Mouse (Mus musculus): ENCODE data around the gene Ankrd1.

Ankrd1 gene

DNA sequence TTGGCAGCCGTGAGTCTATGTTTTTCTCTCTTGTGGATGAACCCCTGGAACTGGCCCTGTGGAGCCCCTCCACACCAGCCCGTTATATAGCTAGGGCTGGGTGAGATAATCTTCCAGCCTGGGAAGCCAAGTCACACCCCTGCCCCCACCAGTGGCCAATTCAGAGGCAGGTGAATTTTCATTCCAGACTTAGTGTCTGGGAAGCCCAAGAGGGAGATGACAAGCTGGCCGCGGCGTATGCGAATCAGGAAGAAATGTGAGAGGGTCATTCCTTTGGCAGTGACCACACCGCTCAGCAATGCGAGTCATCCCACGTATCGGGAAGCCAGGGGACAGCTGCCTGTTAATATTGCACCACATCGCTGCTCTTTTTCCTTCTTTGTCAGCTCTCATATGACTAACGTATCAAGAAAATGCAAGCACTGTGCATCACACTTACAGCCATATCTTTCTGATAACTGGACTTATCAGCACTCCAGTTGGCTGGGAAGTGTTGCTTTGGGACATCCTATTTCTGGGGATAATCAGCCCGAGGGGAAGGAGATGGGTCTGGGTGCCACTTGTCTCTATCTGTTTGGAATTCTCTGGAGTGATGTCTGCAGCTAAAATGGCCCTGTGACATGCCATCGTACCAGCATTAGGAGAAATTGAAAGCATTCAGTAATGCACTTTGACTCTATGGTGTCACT lies at the start of gene Ankrd1:
Ankrd1 (minus strand) TSS at position 317 of the 689 bp plus-strand sequence.
- no peak for DNase-seq (ENCODE audit: low spot score in 2 of 2)

DNA sequence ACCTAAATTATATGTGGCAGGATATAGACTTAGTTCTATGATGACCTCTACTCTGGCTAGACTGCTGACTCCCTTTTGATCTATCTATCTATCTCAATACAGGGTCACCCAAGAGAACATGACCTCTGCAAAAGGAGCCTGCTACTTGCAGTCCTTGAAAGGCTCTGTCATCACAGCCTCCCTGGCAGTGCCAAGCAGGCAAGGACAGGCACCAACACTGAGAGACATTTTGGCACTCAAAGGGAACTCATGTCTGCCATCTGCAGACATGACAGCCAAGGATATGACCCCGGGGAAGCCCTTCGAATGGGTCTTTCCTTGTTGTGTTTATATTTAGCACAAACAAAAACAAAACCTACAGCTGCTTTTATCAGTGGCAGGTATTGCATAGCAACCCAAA lies 49.2 kb upstream of the Ankrd1 start:
- no peak for DNase-seq (ENCODE audit: low spot score in 2 of 2)

DNA sequence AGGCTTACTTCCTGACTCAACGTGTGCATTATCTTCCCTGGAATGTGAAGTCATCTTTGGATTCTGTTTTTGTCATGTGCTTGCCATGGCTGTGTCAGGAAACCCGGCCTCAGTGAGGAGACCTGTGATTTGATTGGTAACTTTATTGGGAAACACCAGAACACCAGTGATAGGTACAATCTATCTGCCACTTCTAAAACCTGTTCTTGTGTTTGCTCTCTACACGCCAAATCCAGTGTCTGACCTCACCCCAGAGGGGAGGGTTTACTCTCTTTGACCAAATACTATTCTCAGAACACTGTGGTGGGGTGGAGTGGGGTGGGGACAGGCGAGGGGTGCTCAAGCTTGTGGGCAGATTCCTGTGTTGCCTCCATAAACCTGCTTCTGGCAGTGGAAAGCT lies 48.2 kb upstream of the Ankrd1 start:
- DNase-seq (ENCODE audit: low spot score in 2 of 2), result no peak

DNA sequence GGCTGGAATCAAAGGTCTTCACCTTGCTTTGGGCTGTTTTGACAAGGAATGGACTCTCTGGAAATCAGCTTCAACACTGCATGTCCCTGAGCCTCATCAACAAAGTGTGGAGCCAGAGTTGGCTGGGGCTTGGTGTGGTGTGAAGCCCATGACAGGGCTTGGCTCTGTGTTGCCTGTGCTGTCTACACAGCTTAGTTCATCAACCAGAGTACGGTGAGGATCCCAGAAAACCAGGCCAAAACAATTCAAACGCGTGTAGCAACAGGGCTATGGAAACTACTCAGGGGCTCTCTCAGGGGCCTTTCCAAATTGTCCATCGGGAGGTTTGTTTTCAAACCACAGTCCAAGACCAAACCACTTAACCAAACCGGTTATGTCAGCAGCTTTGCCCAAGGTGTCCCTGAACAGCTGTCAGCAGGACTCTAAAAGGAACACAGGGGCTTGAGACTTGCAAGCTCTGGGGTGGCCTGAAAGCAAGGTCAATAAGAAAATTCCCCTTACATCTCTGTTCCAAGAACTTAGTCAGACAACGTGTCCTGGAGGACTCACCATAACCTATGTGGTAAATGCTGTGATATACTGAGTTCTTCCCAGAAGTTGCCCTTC lies 47.5 kb upstream of the Ankrd1 start:
- DNase-seq (ENCODE audit: low spot score in 2 of 2), result no peak

DNA sequence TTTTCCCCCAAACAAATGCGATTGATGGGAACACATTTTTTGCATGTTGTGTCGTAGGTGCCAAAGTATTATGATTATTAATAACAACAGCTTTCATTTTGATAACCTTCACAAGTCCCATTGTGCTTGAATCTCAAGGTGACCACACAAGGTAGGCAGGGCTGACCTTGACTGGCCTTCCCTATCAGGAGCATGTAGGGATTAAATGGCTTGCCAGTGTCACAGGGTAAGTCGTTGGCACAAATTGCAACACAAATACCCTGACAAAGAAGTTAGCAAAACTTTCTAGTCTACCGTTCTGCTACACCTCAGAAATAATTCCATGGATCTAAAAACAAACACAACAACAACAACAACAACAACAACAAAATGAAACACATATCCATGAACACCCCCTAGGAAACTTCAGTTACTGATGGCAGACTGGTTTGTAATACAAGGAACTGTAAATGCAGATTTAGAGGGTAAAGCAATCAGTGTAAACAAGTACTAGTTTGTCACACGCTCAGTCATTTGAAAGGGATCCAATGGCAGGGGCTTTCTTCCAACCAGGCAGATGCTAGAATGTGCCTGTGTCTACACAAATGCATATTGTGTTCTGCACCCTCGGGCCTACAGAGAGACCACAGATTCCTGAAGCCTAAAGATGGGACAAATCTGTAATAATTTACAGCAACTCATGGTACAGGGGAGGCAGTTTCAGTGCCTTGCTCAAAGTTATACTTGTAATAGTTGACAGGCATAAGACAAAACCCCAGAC lies 46.7 kb upstream of the Ankrd1 start:
- DNase-seq (ENCODE audit: low spot score in 2 of 2), result no peak

DNA sequence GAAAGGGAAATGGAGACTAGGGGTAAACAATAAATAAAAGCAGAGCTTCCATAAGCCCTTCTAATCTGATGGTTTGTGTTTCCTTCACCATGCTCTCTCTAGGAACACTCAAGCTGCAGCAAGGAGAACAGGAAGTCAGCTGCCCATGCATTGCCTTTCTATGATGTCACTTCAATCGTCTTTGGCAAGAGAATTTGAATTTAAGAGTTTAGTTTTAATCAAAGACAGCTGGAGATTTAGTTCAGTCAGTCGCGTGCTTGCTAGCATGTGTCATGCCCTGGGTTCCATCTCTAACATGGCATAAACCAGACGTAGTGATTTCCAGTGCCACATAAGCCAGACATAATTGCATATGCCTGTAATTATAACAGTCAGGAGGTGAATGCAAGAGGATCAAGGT lies 45.5 kb upstream of the Ankrd1 start:
- DNase-seq (ENCODE audit: low spot score in 2 of 2), result no peak

DNA sequence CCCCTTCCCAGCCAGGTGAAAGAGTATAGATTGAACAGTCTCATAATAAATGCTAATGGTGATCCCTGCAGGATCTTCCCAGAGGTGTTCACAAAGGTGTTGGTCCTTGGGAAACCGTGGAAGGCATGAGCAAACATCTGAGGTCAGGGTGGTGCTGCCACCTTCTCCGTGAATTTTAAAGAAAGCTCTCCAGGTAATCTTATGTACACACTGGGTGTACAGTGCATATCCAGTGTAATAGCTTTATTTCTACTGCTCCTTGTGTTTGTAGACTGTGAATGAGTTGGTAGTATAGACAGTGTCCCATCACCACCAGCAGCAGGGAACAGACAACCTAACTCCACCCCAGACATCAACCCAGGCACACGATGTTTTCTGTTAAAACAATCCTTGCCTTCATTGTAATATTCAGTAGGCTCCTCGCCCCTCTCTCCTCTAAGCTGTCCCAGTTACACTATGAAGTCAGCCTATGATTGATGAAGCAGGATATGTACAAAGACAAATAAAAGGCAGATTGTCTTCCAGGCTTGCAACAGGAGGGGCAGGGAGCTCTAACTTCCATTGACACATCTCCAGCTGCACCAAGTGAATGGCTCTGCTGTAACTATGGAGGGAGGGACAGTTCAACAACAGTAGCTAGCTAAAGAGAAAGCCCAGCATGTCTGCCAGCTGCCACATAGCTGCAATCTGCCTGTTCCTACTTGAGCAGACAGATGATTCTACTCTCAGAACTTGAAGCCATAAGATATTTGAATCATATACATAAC lies 30.5 kb upstream of the Ankrd1 start:
- DNase-seq (ENCODE audit: low spot score in 2 of 2), result peak in 1 of 2 experiments; percentile 3

DNA sequence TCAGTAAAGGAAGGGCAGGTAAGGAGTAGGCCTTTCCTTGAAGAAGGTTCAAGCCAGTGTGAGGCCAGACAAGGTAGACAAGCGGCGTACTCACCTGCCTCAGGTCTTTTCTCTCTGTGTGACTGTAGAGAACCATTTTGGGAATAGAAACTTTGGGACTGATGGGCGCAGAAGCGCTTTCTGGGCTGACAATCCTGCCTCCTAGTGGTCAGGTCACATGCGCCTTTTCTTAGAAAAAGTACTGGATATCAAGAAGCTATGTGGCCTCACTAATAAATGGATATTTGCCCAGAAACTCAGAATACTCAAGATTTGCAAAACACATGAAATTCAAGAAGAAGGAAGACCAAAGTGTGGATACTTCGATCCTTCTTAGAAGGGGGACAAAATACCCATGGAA lies 28.7 kb upstream of the Ankrd1 start:
- no peak for DNase-seq (ENCODE audit: low spot score in 2 of 2)

DNA sequence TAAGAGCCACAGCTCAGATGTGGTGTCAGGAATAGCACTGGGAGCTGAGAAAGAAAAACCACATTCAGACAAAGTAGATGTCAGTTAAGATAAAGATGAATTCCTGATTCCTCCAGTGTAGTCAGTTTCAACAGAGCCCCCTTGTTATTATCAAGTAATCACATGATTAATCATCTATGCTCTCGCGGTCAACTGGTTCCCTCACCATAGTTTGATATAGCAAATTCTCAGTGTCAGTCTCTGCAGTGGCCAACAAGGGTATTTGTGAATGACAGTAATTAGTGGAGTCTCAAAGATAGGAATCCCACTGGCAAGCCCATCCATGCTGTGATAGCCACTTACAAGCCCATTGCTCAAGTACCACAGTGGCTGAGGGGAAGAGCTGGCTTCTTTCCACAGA lies 23.7 kb upstream of the Ankrd1 start:
- no peak for DNase-seq (ENCODE audit: low spot score in 2 of 2)

DNA sequence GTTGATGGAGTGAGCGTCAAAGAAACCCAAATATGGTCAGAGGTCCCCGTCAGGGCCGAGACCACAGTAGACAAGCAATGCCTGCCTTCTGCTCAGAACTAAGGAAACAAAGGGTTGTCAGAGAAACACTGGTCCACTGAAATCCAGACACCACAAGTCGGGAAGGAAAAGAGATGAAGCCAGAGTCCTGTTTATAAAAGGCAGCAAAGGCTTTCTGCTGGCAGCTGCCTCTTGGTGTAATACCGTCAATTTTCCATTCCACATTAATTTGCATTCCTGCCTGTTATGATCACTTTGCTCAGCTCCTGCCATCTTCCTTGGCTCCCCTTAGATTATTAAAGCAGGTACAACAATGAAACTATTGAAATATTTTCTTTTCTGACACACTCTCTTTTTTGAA lies 13.8 kb upstream of the Ankrd1 start:
- no peak for DNase-seq (ENCODE audit: low spot score in 2 of 2)

DNA sequence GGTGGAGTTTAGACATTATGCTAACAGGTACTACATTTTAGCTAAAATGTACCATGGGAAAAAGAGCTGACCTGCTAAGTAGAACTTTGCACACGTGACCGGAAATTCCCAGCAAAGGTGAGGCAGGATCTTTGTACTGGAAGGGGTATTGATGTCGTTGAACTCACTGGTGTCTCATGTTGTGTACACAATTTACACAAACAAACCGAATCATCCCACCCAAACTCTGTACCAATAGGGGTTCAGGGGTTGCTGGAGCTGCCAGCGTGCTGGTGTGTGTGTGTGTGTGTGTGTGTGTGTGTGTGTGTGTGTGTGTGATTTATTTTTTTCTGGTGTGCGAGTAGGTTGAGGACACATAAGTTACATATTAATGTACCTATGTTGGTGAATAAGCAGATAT lies 13.2 kb upstream of the Ankrd1 start:
- DNase-seq (ENCODE audit: low spot score in 2 of 2), result no peak

DNA sequence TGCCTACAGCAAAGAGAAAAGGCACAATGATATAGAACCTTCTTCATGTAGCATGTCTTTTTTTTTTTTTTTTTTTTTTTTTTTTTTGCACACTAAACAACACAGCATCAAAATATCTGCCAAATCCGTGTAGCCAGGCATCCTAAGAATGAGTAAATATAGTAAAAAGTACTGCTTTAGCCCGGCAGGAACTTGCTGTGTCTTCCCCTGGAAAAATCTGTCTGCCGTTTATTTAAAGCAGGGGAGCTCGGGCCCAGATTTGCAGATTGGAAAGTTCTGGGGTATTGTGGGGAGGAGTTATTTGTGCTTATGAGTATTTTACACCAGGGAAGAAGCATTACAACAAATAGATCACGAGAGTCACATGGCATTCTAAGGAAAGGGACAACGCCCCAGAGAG lies 12.1 kb upstream of the Ankrd1 start:
- no peak for DNase-seq (ENCODE audit: low spot score in 2 of 2)

DNA sequence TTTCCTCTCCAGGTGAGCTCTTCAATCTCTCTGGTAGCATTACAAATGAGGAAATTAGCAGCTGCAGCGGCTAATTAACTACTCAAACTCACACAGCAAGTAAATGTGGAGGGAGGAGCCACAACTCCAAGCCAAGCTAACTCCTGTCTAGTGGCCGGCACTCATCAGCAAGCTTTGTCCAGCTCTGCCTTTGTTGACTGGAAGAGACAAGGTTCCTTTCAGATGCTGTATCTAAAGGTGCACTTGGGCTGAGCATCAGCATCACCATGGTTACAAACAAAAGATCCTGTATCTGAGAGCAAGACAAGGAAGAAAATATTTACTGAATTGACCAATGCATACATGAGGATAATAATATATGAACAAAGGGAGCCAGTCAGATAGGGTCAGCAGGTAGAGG lies 10.3 kb upstream of the Ankrd1 start:
- DNase-seq (ENCODE audit: low spot score in 2 of 2), result no peak

DNA sequence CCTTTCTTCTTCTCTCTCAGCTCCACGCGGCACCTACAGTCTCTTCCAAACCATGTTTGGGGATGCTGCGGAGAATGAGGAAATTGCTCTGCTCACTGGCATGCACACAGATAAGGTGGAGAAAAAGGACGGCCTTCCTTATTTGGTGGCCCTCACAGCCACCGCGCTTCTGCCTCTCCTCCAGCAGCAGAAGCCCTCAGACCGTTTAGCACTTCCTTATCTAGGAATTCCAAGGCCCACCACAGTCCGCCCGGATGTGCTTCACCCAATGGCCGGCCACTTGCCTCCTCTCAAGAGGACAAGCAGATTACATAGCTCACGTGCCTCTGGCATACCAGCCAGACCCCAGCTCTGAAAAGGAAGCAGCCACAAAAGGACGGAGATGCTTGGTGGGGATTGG lies 9.7 kb upstream of the Ankrd1 start:
- DNase-seq (ENCODE audit: low spot score in 2 of 2), result no peak

DNA sequence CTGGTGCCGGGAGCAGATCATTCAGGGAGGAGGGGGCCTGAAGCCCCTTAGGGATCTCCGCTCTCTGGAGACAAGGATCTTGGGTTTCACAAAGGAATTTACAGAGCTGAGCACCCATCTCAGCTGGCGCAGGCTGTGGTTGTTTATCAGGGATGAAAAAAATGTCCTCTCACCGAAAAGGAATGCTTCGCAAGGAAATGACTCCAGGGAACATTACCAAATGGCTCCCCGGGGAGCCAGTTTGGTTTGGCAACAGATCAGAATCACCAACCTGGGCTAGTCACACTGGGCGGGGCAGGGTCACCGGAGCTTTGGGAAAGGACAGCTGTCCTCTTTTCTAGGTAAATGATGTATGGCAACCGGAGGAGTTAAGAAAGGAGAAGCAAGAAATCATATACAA lies 9.3 kb upstream of the Ankrd1 start:
- no peak for DNase-seq (ENCODE audit: low spot score in 2 of 2)

DNA sequence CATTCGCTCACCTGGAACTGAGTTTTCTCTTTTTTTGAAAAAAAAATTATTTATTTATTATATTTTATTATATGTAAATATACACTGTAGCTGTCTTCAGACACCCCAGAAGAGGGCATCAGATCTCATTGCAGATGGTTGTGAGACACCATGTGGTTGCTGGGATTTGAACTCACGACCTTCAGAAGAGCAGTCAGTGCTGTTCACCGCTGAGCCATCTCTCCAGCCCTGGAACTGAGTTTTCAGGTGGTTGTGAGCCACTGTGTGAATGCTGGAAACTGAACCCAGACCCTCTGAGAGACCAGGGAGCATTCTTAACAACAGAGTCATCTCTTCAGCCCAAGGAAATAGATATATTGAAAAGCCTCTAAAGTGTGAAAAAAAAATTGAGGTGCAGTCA lies 8.5 kb upstream of the Ankrd1 start:
- DNase-seq (ENCODE audit: low spot score in 2 of 2), result no peak

DNA sequence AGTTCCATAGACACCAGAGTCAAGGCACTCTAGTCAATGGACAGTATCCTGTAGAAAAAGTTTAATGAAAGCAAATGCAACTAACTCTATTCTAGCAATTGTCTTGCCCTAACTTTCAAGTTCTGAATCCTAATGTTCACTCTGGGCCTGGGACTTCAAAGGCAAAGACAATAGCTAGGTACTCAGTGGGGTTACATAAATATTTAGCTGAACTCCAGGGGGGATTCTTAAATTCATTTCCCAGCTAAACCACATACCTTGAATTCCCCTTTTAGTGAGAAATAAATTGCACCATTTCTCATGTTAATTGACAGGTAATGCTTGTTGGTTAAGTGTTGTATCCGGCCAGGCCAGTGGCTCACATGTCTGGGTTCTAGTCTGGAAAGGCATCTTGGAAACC lies 4.3 kb upstream of the Ankrd1 start:
- no peak for DNase-seq (ENCODE audit: low spot score in 2 of 2)

DNA sequence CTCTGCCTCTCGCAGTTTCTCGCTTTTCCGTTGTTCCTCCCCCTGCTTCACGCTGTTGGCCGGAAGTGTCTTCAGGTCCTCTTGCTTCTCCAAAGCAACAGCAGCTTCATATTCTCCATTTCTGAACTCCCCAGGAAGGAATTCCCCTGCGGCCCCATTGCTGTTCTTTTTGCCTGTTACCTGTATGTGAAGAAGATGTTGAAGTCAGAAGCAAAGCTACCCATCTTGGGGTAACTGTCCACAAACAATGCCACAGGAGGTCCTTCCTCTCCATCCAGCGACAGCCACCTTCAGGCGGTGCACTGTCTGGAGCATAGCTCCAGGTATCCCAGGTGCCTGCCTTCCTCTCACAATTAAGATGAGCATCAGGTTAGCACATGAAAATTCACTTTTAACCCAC lies 680 bp downstream of the Ankrd1 start:
- no peak for DNase-seq (ENCODE audit: low spot score in 2 of 2)

DNA sequence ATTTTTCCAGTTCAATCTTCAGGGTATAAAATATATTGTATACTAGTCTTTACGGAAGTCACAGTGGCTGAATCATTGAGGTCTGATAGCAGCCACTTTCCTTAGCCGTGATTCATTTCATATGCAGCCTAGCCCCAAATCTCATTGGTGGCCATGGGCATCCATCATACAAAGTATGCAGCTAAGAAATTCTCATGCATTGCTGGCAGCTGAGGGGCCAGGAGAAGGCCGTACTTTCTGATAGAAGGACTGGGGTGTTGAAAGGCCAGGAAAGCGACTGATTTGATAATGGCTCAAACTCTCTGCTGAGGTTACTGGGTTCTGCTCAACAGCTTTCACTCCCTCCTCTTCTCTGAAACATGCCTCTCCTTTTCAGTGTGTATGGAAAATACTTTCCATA lies 3.7 kb downstream of the Ankrd1 start:
- no peak for DNase-seq (ENCODE audit: low spot score in 2 of 2)

DNA sequence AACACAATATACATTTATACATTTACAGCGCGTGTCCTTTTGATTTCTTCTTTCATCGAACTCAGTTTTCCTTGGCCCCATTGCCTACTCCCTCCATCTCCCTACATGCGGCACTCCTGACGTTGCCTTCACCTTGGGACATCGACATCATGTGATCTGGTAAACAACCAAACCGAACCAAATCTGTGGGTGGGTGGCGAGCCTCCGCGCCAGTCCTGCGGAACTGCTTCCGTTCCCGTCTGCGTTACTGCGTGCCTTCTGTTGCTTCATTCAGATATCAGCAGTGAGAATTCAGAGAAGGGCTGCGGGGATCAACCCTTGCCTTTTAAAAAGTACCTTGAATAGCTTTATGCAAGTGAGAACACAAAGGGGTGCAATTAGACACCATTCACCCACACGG lies 7.9 kb downstream of the Ankrd1 start:
- DNase-seq (ENCODE audit: low spot score in 2 of 2), result peak; percentile 50 to 67

DNA sequence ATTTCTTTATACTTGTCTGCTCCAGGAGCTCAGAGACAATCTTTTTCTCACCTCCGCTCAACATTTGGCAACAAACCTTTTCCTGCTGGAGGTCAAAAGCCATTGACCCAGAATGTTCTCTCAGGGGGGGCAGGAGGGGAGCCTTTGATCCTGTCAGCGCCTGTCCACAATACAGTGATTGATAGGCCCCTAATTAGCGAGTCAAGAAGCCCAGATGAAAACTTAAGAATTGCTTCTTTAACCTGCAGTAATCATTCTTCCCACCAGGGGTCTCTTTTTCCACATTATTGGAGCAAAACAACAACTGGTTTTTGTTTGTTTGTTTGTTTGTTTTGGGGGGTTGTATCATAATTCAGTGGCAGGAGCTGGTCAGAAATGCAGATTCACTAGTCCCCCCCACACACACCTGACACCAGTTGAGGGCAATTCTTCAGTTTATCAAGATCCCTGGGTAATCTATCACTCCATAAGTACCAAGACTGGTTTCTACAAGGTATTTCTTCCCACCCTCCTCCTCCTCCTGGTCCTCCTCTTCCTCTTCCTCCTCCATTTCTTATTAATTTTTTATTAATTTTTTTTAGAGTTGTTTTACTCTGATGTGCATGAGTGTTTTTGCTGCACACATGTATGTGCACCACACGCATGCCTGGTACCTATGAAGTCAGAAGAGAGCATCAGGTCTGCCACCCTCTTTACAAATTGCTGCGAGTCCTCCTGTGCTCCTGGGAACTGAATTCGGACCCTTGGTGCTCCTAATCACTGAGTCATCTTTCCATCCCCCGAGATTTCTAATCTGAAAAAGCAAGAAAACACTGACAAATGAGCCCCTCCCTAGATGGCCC lies 8.6 kb downstream of the Ankrd1 start:
- DNase-seq (ENCODE audit: low spot score in 2 of 2), result peak in 1 of 2 experiments; percentile 12

DNA sequence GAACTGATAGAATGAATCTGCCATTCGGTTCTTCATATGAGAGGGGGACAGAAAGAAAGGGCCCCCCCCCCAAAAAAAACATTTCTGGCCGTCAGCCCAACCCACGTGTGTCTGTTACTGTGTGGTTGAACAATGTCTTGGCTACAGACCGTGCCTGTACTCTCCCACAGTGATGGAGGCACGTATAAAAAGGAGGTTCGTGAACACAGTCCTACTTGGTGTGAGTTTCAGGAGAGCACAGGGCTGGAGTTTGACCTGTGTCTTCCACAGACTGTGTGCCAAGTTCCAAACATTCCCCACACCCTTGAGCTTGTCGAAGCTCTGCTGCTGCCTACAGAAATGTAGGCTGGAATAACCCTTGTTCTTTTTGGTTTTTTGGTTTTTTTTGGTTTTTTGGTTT lies 9.4 kb downstream of the Ankrd1 start:
- DNase-seq (ENCODE audit: low spot score in 2 of 2), result no peak

Data from right cerebral cortex, adult 2 months (tissue).